Mouse (Mus musculus): ENCODE measurements at regions not wholly inside any gene's neighbourhood (a gene's known extent, or its start where the extent isn't known, plus 50 kb on each side); places are given as distances from the start of the nearest gene placed in this dataset.

- TF ChIP-seq POLR2A (IDR thresholded peaks at IDR 0.05; ENCODE audit: low read depth, low read length) (no peak), CTCF (IDR thresholded peaks at IDR 0.05; ENCODE audit: extremely low read depth, insufficient read depth, insufficient read length, insufficient replicate concordance) (no peak)
Measured at GRCm38 (mm10) chr11:45264001-45264400, 587.9 kb upstream of the Clint1 start.

Data from spleen, adult 2 months (tissue).